9 mouse cellular contexts compared by ENCODE assay signal in the genomic region with DNA sequence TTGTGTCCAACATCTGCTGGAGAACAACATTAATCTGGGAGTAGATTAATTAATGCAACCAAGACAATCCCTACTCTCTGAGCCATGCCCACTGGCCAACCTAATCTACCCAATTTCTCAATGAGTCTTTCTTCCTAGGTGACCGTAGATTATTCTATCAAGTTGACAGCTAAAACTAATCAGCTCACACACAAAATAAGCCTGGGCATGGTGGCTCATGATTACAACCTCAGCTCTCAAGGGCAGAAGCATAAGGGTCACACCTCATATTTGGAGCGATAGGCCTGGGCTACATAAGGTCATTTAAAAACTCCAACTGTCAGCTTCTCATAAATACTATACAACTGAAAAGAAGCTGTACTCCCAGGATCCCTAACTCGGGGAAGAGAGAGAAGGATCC. TPM values are rescaled to one million over a fixed set of nuclear protein-coding genes. Genes with fewer than 3 reads are reported as not detected.
DNase-seq lines count a peak whose midpoint lies in the region; ATAC-seq and TF ChIP-seq lines count a peak whose summit lies in the region.
"Had no signal": no experiment of that assay in that cellular context is flagged by ENCODE, and none has a peak within 500 bp of the region (broad histone marks: within the 10 kb centered on the region; RNA-seq: fewer than 3 reads in every experiment).

No protein-coding gene starts in this region.

- TF ChIP-seq CTCF in lung, embryonic 14.5 days (IDR thresholded peaks at IDR 0.05; ENCODE audit: low read depth), result no peak
- no peak for TF ChIP-seq CTCF in intestine, postnatal 0 days (IDR thresholded peaks at IDR 0.05; ENCODE audit: low read depth)

- peak overlapping the region; percentile 91; the same call in 1 of the 2 replicates for H3K27ac ChIP-seq in lung, embryonic 14.5 days (ENCODE audit: low read depth)
- H3K27ac ChIP-seq in embryonic facial prominence, embryonic 15.5 days (replicated peaks), result no peak overlapping the region
- no peak overlapping the region for H3K27ac ChIP-seq in intestine, postnatal 0 days (ENCODE audit: low read depth, low read length)
- peak overlapping the region; percentile 97; the same call in 1 of the 2 replicates for H3K27ac ChIP-seq in neural tube, embryonic 15.5 days (replicated peaks)

- H3K4me2 ChIP-seq in lung, embryonic 14.5 days, result peak overlapping the region; percentile 94
- peak overlapping the region; percentile 84 for H3K4me2 ChIP-seq in embryonic facial prominence, embryonic 15.5 days (replicated peaks)
- peak overlapping the region; percentile 66 for H3K4me2 ChIP-seq in intestine, postnatal 0 days (replicated peaks; ENCODE audit: low read depth)
- peak overlapping the region; percentile 83 for H3K4me2 ChIP-seq in neural tube, embryonic 15.5 days

- no peak for DNase-seq in lung, embryonic 14.5 days
- DNase-seq in lung, postnatal 36 days, result no peak
- DNase-seq in gastrocnemius, postnatal 36 days, result no peak
- no peak for DNase-seq in layer of hippocampus, postnatal 25 days (ENCODE audit: extremely low spot score in 1 of 2, low spot score in 1 of 2)
- no peak for DNase-seq in spleen, postnatal 10 days (ENCODE audit: low spot score in 2 of 2)
- DNase-seq: layer of hippocampus, postnatal 36 days had no signal

- intact Hi-C loops in gastrocnemius, postnatal 36 days (cut with DNase I), result loop anchor here (5.0 kb wide), 2 partner anchors 129 to 131 kb away; a partner anchor contains a TSS

- ATAC-seq in lung, embryonic 14.5 days (ENCODE audit: insufficient read depth), result no peak
- no peak for ATAC-seq in embryonic facial prominence, embryonic 15.5 days (ENCODE audit: insufficient number of reproducible peaks, low FRiP score, low TSS enrichment, low read depth)
- ATAC-seq in intestine, postnatal 0 days, result no peak
- ATAC-seq in neural tube, embryonic 15.5 days (ENCODE audit: low FRiP score), result no peak

- WGBS in lung, embryonic 14.5 days, result 43% methylated on average over 3 of the region's 3 CpGs
- WGBS in embryonic facial prominence, embryonic 15.5 days, result 44% methylated on average over 3 of the region's 3 CpGs
- 37% methylated on average over 3 of the region's 3 CpGs for WGBS in intestine, postnatal 0 days
- 47% methylated on average over 3 of the region's 3 CpGs for WGBS in neural tube, embryonic 15.5 days

- H3K4me1 ChIP-seq in lung, embryonic 14.5 days (ENCODE audit: insufficient read depth), result peaks cover 5% of the 10 kb centered on the region
- H3K4me1 ChIP-seq in embryonic facial prominence, embryonic 15.5 days, result peaks cover 18% of the 10 kb centered on the region
- peaks cover 4% of the 10 kb centered on the region; the same call in 1 of the 2 replicates for H3K4me1 ChIP-seq in intestine, postnatal 0 days (replicated peaks; ENCODE audit: control insufficient read depth, insufficient read depth, low read length)
- peaks cover 27% of the 10 kb centered on the region for H3K4me1 ChIP-seq in neural tube, embryonic 15.5 days

- peak overlapping the region; percentile 94 for H3K4me3 ChIP-seq in lung, embryonic 14.5 days (ENCODE audit: low read depth, low read length)
- peak overlapping the region; percentile 83 for H3K4me3 ChIP-seq in embryonic facial prominence, embryonic 15.5 days (replicated peaks)
- H3K4me3 ChIP-seq in intestine, postnatal 0 days (ENCODE audit: low read depth, low read length), result peak overlapping the region; percentile 96
- peak overlapping the region; percentile 67 for H3K4me3 ChIP-seq in neural tube, embryonic 15.5 days (replicated peaks)

- no peaks in the 10 kb centered on the region for H3K27me3 ChIP-seq in lung, embryonic 14.5 days (ENCODE audit: insufficient read depth, low read length)
- no peaks in the 10 kb centered on the region for H3K27me3 ChIP-seq in embryonic facial prominence, embryonic 15.5 days
- H3K27me3 ChIP-seq in intestine, postnatal 0 days (replicated peaks; ENCODE audit: control insufficient read depth, insufficient read depth, low read length), result no peaks in the 10 kb centered on the region
- H3K27me3 ChIP-seq in neural tube, embryonic 15.5 days (replicated peaks), result no peaks in the 10 kb centered on the region

- peak overlapping the region; percentile 92 for H3K9ac ChIP-seq in lung, embryonic 14.5 days
- H3K9ac ChIP-seq in embryonic facial prominence, embryonic 15.5 days, result peak overlapping the region; percentile 68
- H3K9ac ChIP-seq in intestine, postnatal 0 days (ENCODE audit: low read depth, low read length), result peak overlapping the region; percentile 88
- peak overlapping the region; percentile 78 for H3K9ac ChIP-seq in neural tube, embryonic 15.5 days (replicated peaks)

- H3K9me3 ChIP-seq in lung, embryonic 14.5 days (ENCODE audit: low read depth, low read length), result no peaks in the 10 kb centered on the region
- H3K9me3 ChIP-seq in embryonic facial prominence, embryonic 15.5 days (replicated peaks), result no peaks in the 10 kb centered on the region
- no peaks in the 10 kb centered on the region for H3K9me3 ChIP-seq in intestine, postnatal 0 days (ENCODE audit: control insufficient read depth)
- no peaks in the 10 kb centered on the region for H3K9me3 ChIP-seq in neural tube, embryonic 15.5 days (replicated peaks)

- H3K36me3 ChIP-seq in lung, embryonic 14.5 days (ENCODE audit: insufficient read depth), result peaks cover 41% of the 10 kb centered on the region
- peaks cover 42% of the 10 kb centered on the region for H3K36me3 ChIP-seq in embryonic facial prominence, embryonic 15.5 days
- peaks cover 42% of the 10 kb centered on the region for H3K36me3 ChIP-seq in intestine, postnatal 0 days (ENCODE audit: control insufficient read depth, insufficient read depth)
- peaks cover 39% of the 10 kb centered on the region for H3K36me3 ChIP-seq in neural tube, embryonic 15.5 days

RNA-seq across cellular contexts. Expression of a gene that starts 1.5 kb away (rescaled TPM):
- 127 and 153 TPM in 2 replicates for polyA plus RNA-seq in lung, embryonic 14.5 days (2014; fragmentation: Nextera tagmentation; extraction: Ambion mirVana)
- 127 and 148 TPM in 2 replicates for polyA plus RNA-seq in embryonic facial prominence, embryonic 15.5 days (2015; fragmentation: Nextera tagmentation; extraction: Ambion mirVana)
- polyA plus RNA-seq in intestine, postnatal 0 days (2015; fragmentation: Nextera tagmentation; extraction: Ambion mirVana), result 101 and 103 TPM in 2 replicates
- 134 and 147 TPM in 2 replicates for polyA plus RNA-seq in neural tube, embryonic 15.5 days (2015; fragmentation: Nextera tagmentation; extraction: Ambion mirVana)
- total RNA-seq in gastrocnemius, postnatal 36 days (2021), result 10 to 100 TPM; 27.0 to 31.0 TPM
- total RNA-seq in layer of hippocampus, postnatal 25 days (2021), result 10 to 100 TPM; 62.4 to 64.2 TPM

RNA-seq across cellular contexts. Expression of a gene that starts 1.6 kb away (rescaled TPM):
- polyA plus RNA-seq in lung, embryonic 14.5 days (2014; fragmentation: Nextera tagmentation; extraction: Ambion mirVana), result 25.4 and 25.8 TPM in 2 replicates
- polyA plus RNA-seq in embryonic facial prominence, embryonic 15.5 days (2015; fragmentation: Nextera tagmentation; extraction: Ambion mirVana), result 25.9 and 29.5 TPM in 2 replicates
- polyA plus RNA-seq in intestine, postnatal 0 days (2015; fragmentation: Nextera tagmentation; extraction: Ambion mirVana), result 14.8 and 17.2 TPM in 2 replicates
- polyA plus RNA-seq in neural tube, embryonic 15.5 days (2015; fragmentation: Nextera tagmentation; extraction: Ambion mirVana), result 21.5 and 21.9 TPM in 2 replicates
- 10 to 100 TPM; 31.1 to 36.5 TPM for total RNA-seq in gastrocnemius, postnatal 36 days (2021)
- total RNA-seq in layer of hippocampus, postnatal 25 days (2021), result 10 to 100 TPM; 41.5 to 47.4 TPM

RNA-seq across cellular contexts. Expression of a gene that starts 38.7 kb away (rescaled TPM):
- not detected in 2 replicates for polyA plus RNA-seq in lung, embryonic 14.5 days (2014; fragmentation: Nextera tagmentation; extraction: Ambion mirVana)
- 0.43 TPM in 1 of 2 replicates, not detected in the other for polyA plus RNA-seq in embryonic facial prominence, embryonic 15.5 days (2015; fragmentation: Nextera tagmentation; extraction: Ambion mirVana)
- polyA plus RNA-seq in intestine, postnatal 0 days (2015; fragmentation: Nextera tagmentation; extraction: Ambion mirVana), result not detected in 2 replicates
- not detected in 2 replicates for polyA plus RNA-seq in neural tube, embryonic 15.5 days (2015; fragmentation: Nextera tagmentation; extraction: Ambion mirVana)
- total RNA-seq in gastrocnemius, postnatal 36 days (2021), result not detected
- not detected for total RNA-seq in layer of hippocampus, postnatal 25 days (2021)
- total RNA-seq: layer of hippocampus, postnatal 36 days had no signal

Comparison
In these comparisons a context has a peak if more than half of its experiments do, and no peak if none do; other contexts are left out.
1. H3K27ac ChIP-seq: peak in lung, embryonic 14.5 days (single experiment) and neural tube, embryonic 15.5 days (single experiment); none in embryonic facial prominence, embryonic 15.5 days (single experiment) and intestine, postnatal 0 days (single experiment).
2. Peak in every context shown above with its lines, with median percentiles within 50 percentile points of each other: H3K4me2 ChIP-seq, H3K4me3 ChIP-seq and H3K9ac ChIP-seq.